Mouse (Mus musculus) spleen, postnatal 36 days (tissue): ENCODE measurements around the gene Cyp2a22.
"Not testable (repeated sequence)": the region's sequence is repeated elsewhere in the genome, so short reads cannot be mapped to it uniquely, and the experiment has no call there.

ENCODE experiments used
- DNase-seq, 2 experiments: peaks; one replicate each; pipeline ENCODE4 v3.0.0; 2022; ENCODE audit warnings: low spot score in 2 of 2, mixed read lengths in 1 of 2

The Cyp2a22 gene

GRCm38 (mm10) chr7:26939262-26939661 lies at the start of gene Cyp2a22:
Gene Cyp2a22, minus strand, starts transcription at chr7:26939384.
- DNase-seq, result no peak

- DNase-seq, result not testable (repeated sequence)
These were observed 44.0 kb upstream of the Cyp2a22 start for GRCm38 (mm10) chr7:26983151-26983550.

GRCm38 (mm10) chr7:26982551-26982950 lies 43.4 kb upstream of the Cyp2a22 start:
- DNase-seq, result no peak

- not testable (repeated sequence) for DNase-seq
These were observed 42.8 kb upstream of the Cyp2a22 start for GRCm38 (mm10) chr7:26981937-26982336.

- DNase-seq, result not testable (repeated sequence)
These were observed 42.3 kb upstream of the Cyp2a22 start for GRCm38 (mm10) chr7:26981464-26981863.

- DNase-seq, result not testable (repeated sequence)
These were observed 23.2 kb upstream of the Cyp2a22 start for GRCm38 (mm10) chr7:26962371-26962770.

GRCm38 (mm10) chr7:26953306-26953705 lies 14.1 kb upstream of the Cyp2a22 start:
- DNase-seq, result not testable (repeated sequence)

GRCm38 (mm10) chr7:26952671-26953070 lies 13.5 kb upstream of the Cyp2a22 start:
- DNase-seq, result not testable (repeated sequence)

GRCm38 (mm10) chr7:26941320-26941925 lies 2.2 kb upstream of the Cyp2a22 start:
- DNase-seq, result not testable (repeated sequence)

- not testable (repeated sequence) for DNase-seq
These were observed 22.1 kb downstream of the Cyp2a22 start for GRCm38 (mm10) chr7:26917114-26917513.
